Mouse (Mus musculus): ENCODE measurements at regions not wholly inside any gene's neighbourhood (a gene's known extent, or its start where the extent isn't known, plus 50 kb on each side); places are given as distances from the start of the nearest gene placed in this dataset.

GRCm38 (mm10) chr13:26495871-26496270 lies 274.1 kb downstream of the Hdgfl1 start:
- TF ChIP-seq CTCF (IDR thresholded peaks at IDR 0.05; ENCODE audit: low read depth, low read length) (no peak), TAL1 (conservative IDR thresholded peaks at IDR 0.05; ENCODE audit: low read depth, low read length) (no peak), POLR2AphosphoS5 (IDR thresholded peaks at IDR 0.05; ENCODE audit: insufficient replicate concordance, low read depth, low read length) (no peak), GATA1 (IDR thresholded peaks at IDR 0.05; ENCODE audit: borderline replicate concordance, low read length) (no peak)

Data from G1E (cell line).